Mouse (Mus musculus) myocyte (in vitro differentiated cells): Measurements from ENCODE around the gene Smpd3. TPM values are rescaled to one million over a fixed set of nuclear protein-coding genes. Genes with fewer than 3 reads are reported as not detected.
"Not testable (repeated sequence)": the region's sequence is repeated elsewhere in the genome, so short reads cannot be mapped to it uniquely, and the experiment has no call there.

Experiments used
- H3K27me3 ChIP-seq: one replicate; pipeline ENCODE4 v1.6.1; 2011; ENCODE audit not compliant: control insufficient read depth, insufficient read depth, insufficient read length
- H3K36me3 ChIP-seq: one replicate; pipeline ENCODE4 v1.6.1; 2011; ENCODE audit not compliant: control insufficient read depth, insufficient read depth
- H3K4me2 ChIP-seq: one replicate; pipeline ENCODE4 v1.6.1; 2011; ENCODE audit warnings: low read depth, control low read depth
- H3K4me3 ChIP-seq: one replicate; pipeline ENCODE4 v1.5.1; 2011; ENCODE audit warnings: mild to moderate bottlenecking, control low read depth, moderate library complexity
- H3K79me2 ChIP-seq: one replicate; pipeline ENCODE4 v1.6.1; 2011; ENCODE audit not compliant: control insufficient read depth, insufficient read depth
- H3ac ChIP-seq: one replicate; pipeline ENCODE4 v1.6.1; 2011; ENCODE audit not compliant: control insufficient read depth, insufficient read length
- CEBPB ChIP-seq: IDR thresholded peaks from 2 replicates; pipeline ENCODE4 v1.6.1; 2011; ENCODE audit warnings: mild to moderate bottlenecking, moderate library complexity; ENCODE audit not compliant: poor library complexity, insufficient read depth, severe bottlenecking
- E2F4 ChIP-seq: IDR thresholded peaks from one replicate; pipeline ENCODE4 v1.6.1; 2011; ENCODE audit warnings: mild to moderate bottlenecking, control low read depth, moderate library complexity; ENCODE audit not compliant: insufficient read depth
- MAX ChIP-seq: IDR thresholded peaks from one replicate; pipeline ENCODE4 v1.6.1; 2011; ENCODE audit warnings: low read depth, mild to moderate bottlenecking, control low read depth
- MYOD1 ChIP-seq, 3 experiments: IDR thresholded peaks; one replicate each; pipeline ENCODE4 v1.6.1; 2011; ENCODE audit warnings: control low read depth in 2 of 3, low read depth in 2 of 3, mild to moderate bottlenecking in 2 of 3, moderate library complexity in 1 of 3; ENCODE audit not compliant: insufficient read length in 2 of 3, control insufficient read depth in 1 of 3
- MYOG ChIP-seq, 3 experiments: IDR thresholded peaks; one replicate each; pipeline ENCODE4 v1.6.1; 2011; ENCODE audit warnings: control low read depth in 2 of 3, low read depth in 2 of 3, mild to moderate bottlenecking in 2 of 3; ENCODE audit not compliant: insufficient read length in 2 of 3, control insufficient read depth in 1 of 3, insufficient read depth in 1 of 3
- POLR2A ChIP-seq: IDR thresholded peaks from one replicate; pipeline ENCODE4 v1.6.1; 2011; ENCODE audit warnings: low read depth, mild to moderate bottlenecking, control low read depth, moderate library complexity; ENCODE audit not compliant: insufficient read length
- POLR2AphosphoS2 ChIP-seq: IDR thresholded peaks from one replicate; pipeline ENCODE4 v1.6.1; 2011; ENCODE audit warnings: low read depth, control low read depth; ENCODE audit not compliant: insufficient read length
- REST ChIP-seq: IDR thresholded peaks from one replicate; pipeline ENCODE4 v1.6.1; 2011; ENCODE audit warnings: mild to moderate bottlenecking, control low read depth, moderate library complexity; ENCODE audit not compliant: insufficient read depth, insufficient read length
- SRF ChIP-seq: IDR thresholded peaks from one replicate; pipeline ENCODE4 v1.6.1; 2011; ENCODE audit warnings: low read depth; ENCODE audit not compliant: control insufficient read depth, insufficient read length
- TCF12 ChIP-seq: IDR thresholded peaks from one replicate; pipeline ENCODE4 v1.6.1; 2011; ENCODE audit warnings: mild to moderate bottlenecking, control low read depth; ENCODE audit not compliant: poor library complexity, insufficient read depth, severe bottlenecking
- TCF3 ChIP-seq: IDR thresholded peaks from one replicate; pipeline ENCODE4 v1.6.1; 2011; ENCODE audit warnings: low read depth, control low read depth; ENCODE audit not compliant: insufficient read length
- USF1 ChIP-seq: IDR thresholded peaks from one replicate; pipeline ENCODE4 v1.6.1; 2011; ENCODE audit warnings: low read depth, mild to moderate bottlenecking, control low read depth, moderate library complexity
- polyA plus RNA-seq: library from polyadenylated mRNA; unstranded; fragments of >200 nt; fragmentation: generic; extraction: Trizol; gene quantifications from one replicate; pipeline ENCODE4 v1.2.1, GENCODE M21; 2012; ENCODE audit warnings: missing spikeins

The Smpd3 gene
- polyA plus RNA-seq, 1 experiment = 0.02 TPM

- Histone ChIP-seq H3ac (no peak overlapping the region), H3K36me3 (no peaks in the 10 kb centered on the region), H3K79me2 (no peaks in the 10 kb centered on the region), H3K27me3 (peaks cover 24% of the 10 kb centered on the region), H3K4me3 (no peak overlapping the region), H3K4me2 (no peak overlapping the region)
- no peak for TF ChIP-seq MYOD1 (IDR thresholded peaks at IDR 0.05; ENCODE audit: control insufficient read depth in 1 of 3, insufficient read length in 2 of 3, low read depth in 2 of 3)
- TF ChIP-seq MAX = no peak
- TF ChIP-seq SRF = no peak
- TF ChIP-seq TCF12 = no peak
- TF ChIP-seq TCF3 = no peak
Observed at GRCm38 (mm10) chr8:106310026-106310652, 27.6 kb downstream of the Smpd3 start.

- H3K4me3 ChIP-seq, H3K36me3 ChIP-seq, H3ac ChIP-seq, H3K4me2 ChIP-seq, H3K79me2 ChIP-seq: not testable (repeated sequence)
- peaks cover 35% of the 10 kb centered on the region for H3K27me3 ChIP-seq
Observed at GRCm38 (mm10) chr8:106308082-106308786, 29.6 kb downstream of the Smpd3 start.

GRCm38 (mm10) chr8:106307586-106307985, 30.2 kb downstream of the Smpd3 start:
- no peak overlapping the region for H3ac ChIP-seq
- H3K4me3 ChIP-seq = no peak overlapping the region
- H3K79me2 ChIP-seq = no peaks in the 10 kb centered on the region
- H3K36me3 ChIP-seq = no peaks in the 10 kb centered on the region
- no peak for TF ChIP-seq TCF3
- TF ChIP-seq MYOD1 (IDR thresholded peaks at IDR 0.05; ENCODE audit: control insufficient read depth in 1 of 3, insufficient read length in 2 of 3, low read depth in 2 of 3) = no peak
- TF ChIP-seq MAX = no peak
- no peak overlapping the region for H3K4me2 ChIP-seq
- H3K27me3 ChIP-seq = peaks cover 36% of the 10 kb centered on the region

- H3K4me2 ChIP-seq, H3ac ChIP-seq, H3K36me3 ChIP-seq, H3K79me2 ChIP-seq, H3K4me3 ChIP-seq: not testable (repeated sequence)
- peaks cover 36% of the 10 kb centered on the region for H3K27me3 ChIP-seq
Observed at GRCm38 (mm10) chr8:106306711-106307248, 31.0 kb downstream of the Smpd3 start.

- Histone ChIP-seq H3K27me3 (peaks cover 36% of the 10 kb centered on the region), H3ac (no peak overlapping the region), H3K36me3 (no peaks in the 10 kb centered on the region), H3K79me2 (no peaks in the 10 kb centered on the region), H3K4me2 (no peak overlapping the region), H3K4me3 (no peak overlapping the region)
- no peak for TF ChIP-seq CEBPB
- no peak for TF ChIP-seq POLR2A
- TF ChIP-seq MYOG (IDR thresholded peaks at IDR 0.05; ENCODE audit: control insufficient read depth in 1 of 3, insufficient read depth in 1 of 3, insufficient read length in 2 of 3, low read depth in 2 of 3) = no peak
- TF ChIP-seq MYOD1 (IDR thresholded peaks at IDR 0.05; ENCODE audit: control insufficient read depth in 1 of 3, insufficient read length in 2 of 3, low read depth in 2 of 3) = no peak
- no peak for TF ChIP-seq MAX
- no peak for TF ChIP-seq TCF12
- no peak for TF ChIP-seq E2F4
- TF ChIP-seq POLR2AphosphoS2 = no peak
- TF ChIP-seq USF1 = no peak
- no peak for TF ChIP-seq SRF
- no peak for TF ChIP-seq TCF3
- TF ChIP-seq REST = no peak
Observed at GRCm38 (mm10) chr8:106306076-106306475, 31.7 kb downstream of the Smpd3 start.

- H3ac ChIP-seq = no peak overlapping the region
- no peak for TF ChIP-seq MYOD1 (IDR thresholded peaks at IDR 0.05; ENCODE audit: control insufficient read depth in 1 of 3, insufficient read length in 2 of 3, low read depth in 2 of 3)
- TF ChIP-seq USF1 = no peak
- no peak for TF ChIP-seq MYOG (IDR thresholded peaks at IDR 0.05; ENCODE audit: control insufficient read depth in 1 of 3, insufficient read depth in 1 of 3, insufficient read length in 2 of 3, low read depth in 2 of 3)
- no peak for TF ChIP-seq CEBPB
- no peak for TF ChIP-seq REST
- no peak for TF ChIP-seq TCF3
- no peak for TF ChIP-seq TCF12
- no peak for TF ChIP-seq MAX
- TF ChIP-seq POLR2AphosphoS2 = no peak
- TF ChIP-seq E2F4 = no peak
- H3K79me2 ChIP-seq = no peaks in the 10 kb centered on the region
- peaks cover 36% of the 10 kb centered on the region for H3K27me3 ChIP-seq
- no peak overlapping the region for H3K4me2 ChIP-seq
- H3K4me3 ChIP-seq = no peak overlapping the region
- H3K36me3 ChIP-seq = no peaks in the 10 kb centered on the region
Observed at GRCm38 (mm10) chr8:106305301-106305700, 32.5 kb downstream of the Smpd3 start.
